In the genomic region with DNA sequence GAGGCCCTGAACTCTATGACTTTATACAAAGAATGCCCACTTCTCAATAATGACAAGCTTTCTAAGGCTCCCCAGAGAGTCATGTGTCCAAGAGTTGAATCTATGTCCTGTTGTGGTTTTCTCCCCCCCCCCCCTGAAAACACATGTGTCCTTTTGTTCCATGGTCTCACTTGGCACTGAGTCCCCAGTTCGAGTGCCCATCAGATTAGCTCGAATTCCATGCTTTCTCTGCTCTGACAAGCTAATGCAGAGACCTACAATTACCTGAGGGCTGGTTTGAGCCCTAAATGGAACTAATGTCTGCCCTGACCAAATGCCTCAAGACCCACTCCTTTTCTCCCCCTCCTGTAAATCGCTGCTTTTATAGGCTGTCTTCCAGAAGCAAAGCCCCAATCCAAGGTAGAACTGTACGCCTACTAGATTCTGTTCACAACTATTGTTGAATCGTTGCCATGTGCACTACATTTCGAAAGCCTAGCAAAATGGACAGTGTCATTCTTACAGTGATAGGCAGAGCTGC, we compare ENCODE assay signal across 18 mouse cellular contexts.
DNase-seq lines count a peak whose midpoint lies in the region; ATAC-seq lines count a peak whose summit lies in the region.
"Had no signal": no experiment of that assay in that cellular context is flagged by ENCODE, and none has a peak within 500 bp of the region (broad histone marks: within the 10 kb centered on the region; RNA-seq: fewer than 3 reads in every experiment).

No protein-coding gene starts in this region.

- H3K9ac ChIP-seq in heart, embryonic 15.5 days = no peak overlapping the region
- no peak overlapping the region for H3K9ac ChIP-seq in limb, embryonic 13.5 days
- H3K9ac ChIP-seq in embryonic facial prominence, embryonic 14.5 days (ENCODE audit: low read depth, low read length) = no peak overlapping the region
- H3K9ac ChIP-seq: forebrain, embryonic 13.5 days; hindbrain, embryonic 14.5 days; intestine, embryonic 15.5 days; neural tube, embryonic 13.5 days had no signal

- ATAC-seq in heart, embryonic 15.5 days (replicated peaks; ENCODE audit: insufficient number of reproducible peaks, insufficient read depth, low FRiP score, low read depth) = no peak
- ATAC-seq in limb, embryonic 13.5 days (ENCODE audit: low FRiP score, low read depth) = no peak
- ATAC-seq in embryonic facial prominence, embryonic 14.5 days (ENCODE audit: low read depth) = peak; percentile 18; the same call in 1 of the 2 replicates
- ATAC-seq: forebrain, embryonic 13.5 days had no signal

- peak overlapping the region; percentile 62 for H3K27ac ChIP-seq in heart, embryonic 15.5 days
- H3K27ac ChIP-seq in limb, embryonic 13.5 days = peak overlapping the region; percentile 22; the same call in 1 of the 2 replicates
- H3K27ac ChIP-seq in limb, embryonic 10.5 days = no peak overlapping the region
- peak overlapping the region; percentile 55; the same call in 1 of the 2 replicates for H3K27ac ChIP-seq in embryonic facial prominence, embryonic 14.5 days (replicated peaks; ENCODE audit: low read depth, low read length)
- H3K27ac ChIP-seq: forebrain, embryonic 13.5 days; hindbrain, embryonic 14.5 days; intestine, embryonic 15.5 days; midbrain, embryonic 10.5 days; neural tube, embryonic 13.5 days had no signal

- H3K27me3 ChIP-seq in heart, embryonic 15.5 days = no peaks in the 10 kb centered on the region
- no peaks in the 10 kb centered on the region for H3K27me3 ChIP-seq in limb, embryonic 13.5 days
- no peaks in the 10 kb centered on the region for H3K27me3 ChIP-seq in limb, embryonic 10.5 days (ENCODE audit: low read depth, poor library complexity, severe bottlenecking)
- no peaks in the 10 kb centered on the region for H3K27me3 ChIP-seq in embryonic facial prominence, embryonic 14.5 days (replicated peaks; ENCODE audit: control insufficient read depth, insufficient read depth, low read length)
- H3K27me3 ChIP-seq: forebrain, embryonic 13.5 days; intestine, embryonic 15.5 days; neural tube, embryonic 13.5 days had no signal

- H3K4me3 ChIP-seq in heart, embryonic 15.5 days = no peak overlapping the region
- H3K4me3 ChIP-seq in limb, embryonic 13.5 days = no peak overlapping the region
- H3K4me3 ChIP-seq in limb, embryonic 10.5 days = no peak overlapping the region
- H3K4me3 ChIP-seq in embryonic facial prominence, embryonic 14.5 days (ENCODE audit: low read depth, low read length) = no peak overlapping the region
- H3K4me3 ChIP-seq: forebrain, embryonic 13.5 days; intestine, embryonic 15.5 days; midbrain, embryonic 10.5 days; neural tube, embryonic 13.5 days had no signal

- H3K4me2 ChIP-seq in heart, embryonic 15.5 days = no peak overlapping the region
- H3K4me2 ChIP-seq in limb, embryonic 13.5 days (replicated peaks) = no peak overlapping the region
- no peak overlapping the region for H3K4me2 ChIP-seq in embryonic facial prominence, embryonic 14.5 days (ENCODE audit: low read depth, low read length)
- H3K4me2 ChIP-seq: forebrain, embryonic 13.5 days; hindbrain, embryonic 14.5 days; intestine, embryonic 15.5 days; neural tube, embryonic 13.5 days had no signal

- H3K9me3 ChIP-seq in heart, embryonic 15.5 days (replicated peaks) = no peaks in the 10 kb centered on the region
- H3K9me3 ChIP-seq in limb, embryonic 13.5 days = no peaks in the 10 kb centered on the region
- no peaks in the 10 kb centered on the region for H3K9me3 ChIP-seq in limb, embryonic 10.5 days (replicated peaks)
- H3K9me3 ChIP-seq in embryonic facial prominence, embryonic 14.5 days (ENCODE audit: control insufficient read depth, low read length) = no peaks in the 10 kb centered on the region
- H3K9me3 ChIP-seq: forebrain, embryonic 13.5 days; intestine, embryonic 15.5 days; midbrain, embryonic 10.5 days; neural tube, embryonic 13.5 days had no signal

- no peak for DNase-seq in heart, postnatal 14 days
- no peak for DNase-seq in limb, embryonic 10.5 days (ENCODE audit: low spot score)
- peak; percentile 9 for DNase-seq in 3T3-L1 (ENCODE audit: low read depth, low spot score)
- DNase-seq in embryonic facial prominence, embryonic 14.5 days (ENCODE audit: low spot score) = no peak
- DNase-seq in adrenal gland, adult 8-10 months = no peak
- DNase-seq in neural tube, embryonic 10.5 days (ENCODE audit: extremely low spot score, low spot score) = no peak
- DNase-seq: adrenal gland, postnatal 36 days; B cell, adult 2 months; cerebellum, adult 9-10 months; gastrocnemius, postnatal 14 days; thymus, postnatal 4 days had no signal

- H3K36me3 ChIP-seq in heart, embryonic 15.5 days = no peaks in the 10 kb centered on the region
- no peaks in the 10 kb centered on the region for H3K36me3 ChIP-seq in limb, embryonic 13.5 days
- H3K36me3 ChIP-seq in limb, embryonic 10.5 days = no peaks in the 10 kb centered on the region
- H3K36me3 ChIP-seq in embryonic facial prominence, embryonic 14.5 days (ENCODE audit: control insufficient read depth, insufficient read depth, low read length) = no peaks in the 10 kb centered on the region
- H3K36me3 ChIP-seq: intestine, embryonic 15.5 days; midbrain, embryonic 10.5 days; neural tube, embryonic 13.5 days had no signal

- WGBS in heart, embryonic 15.5 days = 57% methylated on average over 6 of the region's 6 CpGs
- WGBS in limb, embryonic 13.5 days = 71% methylated on average over 6 of the region's 6 CpGs
- 89% methylated on average over 6 of the region's 6 CpGs for WGBS in limb, embryonic 10.5 days
- WGBS in embryonic facial prominence, embryonic 14.5 days = 69% methylated on average over 6 of the region's 6 CpGs

- intact Hi-C loops in heart, postnatal 14 days (cut with DNase I) = no loop called here

- H3K4me1 ChIP-seq in heart, embryonic 15.5 days (replicated peaks) = peaks cover 36% of the 10 kb centered on the region
- peaks cover 32% of the 10 kb centered on the region for H3K4me1 ChIP-seq in limb, embryonic 13.5 days
- H3K4me1 ChIP-seq in limb, embryonic 10.5 days = peaks cover 26% of the 10 kb centered on the region
- H3K4me1 ChIP-seq in embryonic facial prominence, embryonic 14.5 days (ENCODE audit: control insufficient read depth, insufficient read depth, low read length) = peaks cover 28% of the 10 kb centered on the region
